Mouse (Mus musculus) v-Abl transformed pro-B cells (cell line): Measurements from ENCODE around the gene Cntfr.

ENCODE experiments used
- in situ Hi-C, 2 experiments: fragments of 400-800 bp; cut with MboI; formaldehyde crosslinking; loops; one replicate each; pipeline ENCODE4 v1.15.1; 2025; ENCODE audit not compliant: unreplicated experiment in 2 of 2

The Cntfr gene

GRCm38 (mm10) chr4:41658566-41659384 lies 38.1 kb downstream of the Cntfr start:
- in situ Hi-C loops = no loop called here

- in situ Hi-C loops = no loop called here
These were observed 41.4 kb downstream of the Cntfr start for GRCm38 (mm10) chr4:41655525-41655924.

GRCm38 (mm10) chr4:41654217-41654616 lies 42.7 kb downstream of the Cntfr start:
- in situ Hi-C loops = no loop called here

GRCm38 (mm10) chr4:41653730-41654129 lies 43.2 kb downstream of the Cntfr start:
- in situ Hi-C loops = no loop called here

GRCm38 (mm10) chr4:41653296-41653695 lies 43.6 kb downstream of the Cntfr start:
- in situ Hi-C loops = no loop called here

- in situ Hi-C loops = no loop called here
These were observed 48.3 kb downstream of the Cntfr start for GRCm38 (mm10) chr4:41648627-41649026.

GRCm38 (mm10) chr4:41648157-41648556 lies 48.7 kb downstream of the Cntfr start:
- in situ Hi-C loops = no loop called here

- in situ Hi-C loops = no loop called here
These were observed 51.4 kb downstream of the Cntfr start for GRCm38 (mm10) chr4:41645488-41645887.

GRCm38 (mm10) chr4:41641199-41641822 lies 55.6 kb downstream of the Cntfr start:
- in situ Hi-C loops = no loop called here

- in situ Hi-C loops = no loop called here
These were observed 56.9 kb downstream of the Cntfr start, which contains the start of gene Enho for GRCm38 (mm10) chr4:41639913-41640507. Gene Enho (minus strand): TSS chr4:41640324.

GRCm38 (mm10) chr4:41639214-41639841 lies 57.6 kb downstream of the Cntfr start:
- in situ Hi-C loops = no loop called here

GRCm38 (mm10) chr4:41638828-41639213 lies 58.1 kb downstream of the Cntfr start:
- in situ Hi-C loops = no loop called here

- in situ Hi-C loops = no loop called here
These were observed 58.6 kb downstream of the Cntfr start for GRCm38 (mm10) chr4:41638186-41638731.

- in situ Hi-C loops = no loop called here
These were observed 59.8 kb downstream of the Cntfr start for GRCm38 (mm10) chr4:41636882-41637635.

- in situ Hi-C loops = no loop called here
These were observed 60.5 kb downstream of the Cntfr start for GRCm38 (mm10) chr4:41636366-41636765.

GRCm38 (mm10) chr4:41635906-41636305 lies 61.0 kb downstream of the Cntfr start:
- in situ Hi-C loops = no loop called here

- in situ Hi-C loops = no loop called here
These were observed 61.7 kb downstream of the Cntfr start for GRCm38 (mm10) chr4:41635224-41635623.

GRCm38 (mm10) chr4:41634631-41635030 lies 62.3 kb downstream of the Cntfr start:
- in situ Hi-C loops = no loop called here

GRCm38 (mm10) chr4:41633001-41633400 lies 63.9 kb downstream of the Cntfr start:
- in situ Hi-C loops = no loop called here

- in situ Hi-C loops = no loop called here
These were observed 65.5 kb downstream of the Cntfr start for GRCm38 (mm10) chr4:41631390-41631789.
